Mouse (Mus musculus) ovary, postnatal 36 days (tissue): ENCODE data around the gene Dpy19l3.

Source experiments
- DNase-seq: peaks from one replicate; pipeline ENCODE4 v3.0.0; 2022; ENCODE audit warnings: low spot score, mixed read lengths

Dpy19l3 gene

DNA sequence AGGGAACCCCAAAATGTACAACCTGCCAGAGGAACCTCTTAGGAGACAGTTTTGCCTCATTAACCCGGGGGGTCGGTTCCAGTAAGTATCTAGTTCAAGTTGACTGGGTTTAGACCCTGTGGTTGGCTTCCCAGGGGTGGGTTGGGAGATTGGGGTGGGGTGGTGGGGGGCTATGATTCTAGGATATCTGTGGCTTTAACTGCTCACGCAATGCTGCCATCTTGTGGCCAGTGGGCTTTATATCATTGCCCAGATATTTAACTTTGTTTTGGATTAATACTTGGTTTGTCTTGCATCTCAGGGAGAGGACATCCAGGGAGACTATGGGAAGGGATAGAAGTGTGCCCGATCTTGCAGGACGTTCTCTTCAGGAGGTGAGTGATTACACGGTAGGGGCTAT is 118.0 kb downstream of the Dpy19l3 start:
- DNase-seq, result no peak
